Mouse (Mus musculus) CH12.LX (cell line): ENCODE measurements around the gene Rtf2.

Experiments used
- CTCF ChIP-seq, 2 experiments: IDR thresholded peaks in 1 of 2; conservative IDR thresholded peaks in 1 of 2; 2 replicates each; pipeline ENCODE4 v1.5.1; 2011 to 2012; ENCODE audit warnings: low read depth in 2 of 2, low read length in 2 of 2, improper control_type of control experiment in 1 of 2, inconsistent platforms in 1 of 2, mild to moderate bottlenecking in 1 of 2, moderate library complexity in 1 of 2
- E2F4 ChIP-seq: IDR thresholded peaks from 2 replicates; pipeline ENCODE4 v1.6.1; 2011; ENCODE audit warnings: low read depth, low read length, improper control_type of control experiment; ENCODE audit not compliant: insufficient replicate concordance
- EP300 ChIP-seq: IDR thresholded peaks from 2 replicates; pipeline ENCODE4 v1.6.1; 2011; ENCODE audit warnings: low read length, improper control_type of control experiment
- JUN ChIP-seq: IDR thresholded peaks from 2 replicates; pipeline ENCODE4 v1.6.1; 2011; ENCODE audit warnings: low read depth, mild to moderate bottlenecking, low read length, improper control_type of control experiment, moderate library complexity; ENCODE audit not compliant: insufficient read depth

DNA sequence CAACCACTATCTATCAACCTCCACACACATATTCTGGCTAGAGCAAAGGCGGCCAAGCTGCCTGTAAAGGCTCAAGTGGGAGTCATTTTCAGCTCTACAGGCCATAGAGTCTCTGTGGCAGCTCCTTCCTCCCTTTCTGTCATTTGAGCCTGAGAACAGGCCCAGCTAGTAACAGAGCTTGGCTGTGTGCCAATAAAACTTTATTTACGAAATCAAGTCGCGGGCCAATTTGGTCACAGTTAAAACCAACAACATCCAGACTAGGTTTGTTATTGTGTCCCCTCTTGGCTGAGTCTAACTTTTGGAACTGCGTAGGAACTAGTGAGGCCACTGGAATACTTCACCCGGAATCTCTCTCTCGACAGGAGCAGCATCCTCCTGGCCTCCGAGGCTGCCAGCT lies 33.2 kb downstream of the Rtf2 start:
- TF ChIP-seq JUN (no peak), CTCF (conservative IDR thresholded peaks at IDR 0.05 in 1 of 2, IDR thresholded peaks at IDR 0.05 in 1 of 2; ENCODE audit: low read depth in 2 of 2, low read length in 2 of 2) (no peak), EP300 (no peak), E2F4 (no peak)
